8 mouse cellular contexts compared by ENCODE assay signal in genomic region chr15:89195261-89195681, GRCm38 (mm10). TPM values are rescaled to one million over a fixed set of nuclear protein-coding genes. Genes with fewer than 3 reads are reported as not detected.
DNase-seq lines count a peak whose midpoint lies in the region; ATAC-seq lines count a peak whose summit lies in the region.

No protein-coding gene starts in this region.

- peak; percentile 55 for DNase-seq in cerebellum, adult 9-11 months
- no peak for DNase-seq in cerebellum, postnatal 36 days
- DNase-seq in 3T3-L1 (ENCODE audit: low read depth, low spot score), result peak; percentile 42
- peak; percentile 53 for DNase-seq in kidney, postnatal 10 days
- DNase-seq in testis, postnatal 10 days (ENCODE audit: low spot score), result no peak
- no peak for DNase-seq in ovary, postnatal 10 days (ENCODE audit: low spot score)

- peak overlapping the region; percentile 83 for H3K4me3 ChIP-seq in embryonic facial prominence, embryonic 13.5 days
- peak overlapping the region; percentile 80 for H3K4me3 ChIP-seq in neural tube, embryonic 12.5 days

- peak overlapping the region; percentile 72 for H3K4me2 ChIP-seq in embryonic facial prominence, embryonic 13.5 days
- peak overlapping the region; percentile 67 for H3K4me2 ChIP-seq in neural tube, embryonic 12.5 days (replicated peaks)

- peaks cover 18% of the 10 kb centered on the region; the same call in 1 of the 2 replicates for H3K36me3 ChIP-seq in embryonic facial prominence, embryonic 13.5 days
- H3K36me3 ChIP-seq in neural tube, embryonic 12.5 days, result peaks cover 18% of the 10 kb centered on the region

- no peak for ATAC-seq in embryonic facial prominence, embryonic 13.5 days (ENCODE audit: insufficient number of reproducible peaks, insufficient read depth, low FRiP score, low TSS enrichment, low read depth)
- ATAC-seq in neural tube, embryonic 12.5 days (ENCODE audit: low FRiP score, low read depth), result peak; percentile 5; the same call in 1 of the 2 replicates

- WGBS in embryonic facial prominence, embryonic 13.5 days, result 11% methylated on average over 6 of the region's 6 CpGs
- 30% methylated on average over 6 of the region's 6 CpGs for WGBS in neural tube, embryonic 12.5 days

- no peaks in the 10 kb centered on the region for H3K27me3 ChIP-seq in embryonic facial prominence, embryonic 13.5 days
- no peaks in the 10 kb centered on the region for H3K27me3 ChIP-seq in neural tube, embryonic 12.5 days (replicated peaks)

- peaks cover 20% of the 10 kb centered on the region for H3K4me1 ChIP-seq in embryonic facial prominence, embryonic 13.5 days
- peaks cover 11% of the 10 kb centered on the region for H3K4me1 ChIP-seq in neural tube, embryonic 12.5 days

- no peaks in the 10 kb centered on the region for H3K9me3 ChIP-seq in embryonic facial prominence, embryonic 13.5 days
- H3K9me3 ChIP-seq in neural tube, embryonic 12.5 days, result no peaks in the 10 kb centered on the region

- H3K27ac ChIP-seq in embryonic facial prominence, embryonic 13.5 days, result peak overlapping the region; percentile 99
- peak overlapping the region; percentile 96 for H3K27ac ChIP-seq in neural tube, embryonic 12.5 days

- peak overlapping the region; percentile 97 for H3K9ac ChIP-seq in embryonic facial prominence, embryonic 13.5 days
- peak overlapping the region; percentile 91 for H3K9ac ChIP-seq in neural tube, embryonic 12.5 days

RNA-seq across cellular contexts. Expression of gene Dennd6b, which starts 1.0 kb away (rescaled TPM):
- polyA plus RNA-seq in embryonic facial prominence, embryonic 13.5 days (2015; fragmentation: Nextera tagmentation; extraction: Ambion mirVana), result 21.3 TPM in 2 replicates
- 55.5 and 62.6 TPM in 2 replicates for polyA plus RNA-seq in neural tube, embryonic 12.5 days (2016; fragmentation: Nextera tagmentation; extraction: Ambion mirVana)

RNA-seq across cellular contexts. Expression of gene Plxnb2, which starts 14.7 kb away (rescaled TPM):
- polyA plus RNA-seq in embryonic facial prominence, embryonic 13.5 days (2015; fragmentation: Nextera tagmentation; extraction: Ambion mirVana), result 130 and 157 TPM in 2 replicates
- polyA plus RNA-seq in neural tube, embryonic 12.5 days (2016; fragmentation: Nextera tagmentation; extraction: Ambion mirVana), result 123 and 126 TPM in 2 replicates

RNA-seq across cellular contexts. Expression of gene Ppp6r2, which starts 16.1 kb away (rescaled TPM):
- 40.0 and 41.7 TPM in 2 replicates for polyA plus RNA-seq in embryonic facial prominence, embryonic 13.5 days (2015; fragmentation: Nextera tagmentation; extraction: Ambion mirVana)
- 56.9 and 69.7 TPM in 2 replicates for polyA plus RNA-seq in neural tube, embryonic 12.5 days (2016; fragmentation: Nextera tagmentation; extraction: Ambion mirVana)

RNA-seq across cellular contexts. Expression of gene Mapk11, which starts 45.8 kb away (rescaled TPM):
- 13.3 and 13.5 TPM in 2 replicates for polyA plus RNA-seq in embryonic facial prominence, embryonic 13.5 days (2015; fragmentation: Nextera tagmentation; extraction: Ambion mirVana)
- polyA plus RNA-seq in neural tube, embryonic 12.5 days (2016; fragmentation: Nextera tagmentation; extraction: Ambion mirVana), result 45.7 and 46.6 TPM in 2 replicates

RNA-seq across cellular contexts. Expression of gene Mapk12, which starts 54.8 kb away (rescaled TPM):
- 4.6 and 4.7 TPM in 2 replicates for polyA plus RNA-seq in embryonic facial prominence, embryonic 13.5 days (2015; fragmentation: Nextera tagmentation; extraction: Ambion mirVana)
- polyA plus RNA-seq in neural tube, embryonic 12.5 days (2016; fragmentation: Nextera tagmentation; extraction: Ambion mirVana), result 11.7 and 13.4 TPM in 2 replicates

Comparison
In these comparisons a context has a peak if more than half of its experiments do, and no peak if none do; other contexts are left out.
1. DNase-seq: peak in cerebellum, adult 9-11 months (single experiment), 3T3-L1 (single experiment) and kidney, postnatal 10 days (single experiment); none in cerebellum, postnatal 36 days (0 of 2), testis, postnatal 10 days (single experiment) and ovary, postnatal 10 days (single experiment).